Mouse (Mus musculus) hematopoietic stem cell, adult 5-6 weeks (primary cell): ENCODE data around the gene Gm12253. TPM values are rescaled to one million over a fixed set of nuclear protein-coding genes. Genes with fewer than 3 reads are reported as not detected.

Experiments
- ATAC-seq, 2 experiments: fragments of 125-278 bp in 1 of 2; replicated peaks in 1 of 2; 2 replicates each; pipeline ENCODE4 v1.8.0; 2016 to 2017; ENCODE audit warnings: inconsistent platforms in 2 of 2, mild to moderate bottlenecking in 2 of 2, moderate number of reproducible peaks in 2 of 2, low read depth in 1 of 2, moderate TSS enrichment in 1 of 2; ENCODE audit not compliant: low FRiP score in 2 of 2, poor library complexity in 2 of 2, severe bottlenecking in 2 of 2, insufficient read depth in 1 of 2, low TSS enrichment in 1 of 2
- total RNA-seq: library from RNA; stranded (forward); fragments of 172-1452, 232-1000 nt; gene quantifications from 2 replicates; pipeline ENCODE4 v1.2.3, GENCODE M21; 2017

Gene Gm12253
- total RNA-seq: not detected in 2 replicates

DNA sequence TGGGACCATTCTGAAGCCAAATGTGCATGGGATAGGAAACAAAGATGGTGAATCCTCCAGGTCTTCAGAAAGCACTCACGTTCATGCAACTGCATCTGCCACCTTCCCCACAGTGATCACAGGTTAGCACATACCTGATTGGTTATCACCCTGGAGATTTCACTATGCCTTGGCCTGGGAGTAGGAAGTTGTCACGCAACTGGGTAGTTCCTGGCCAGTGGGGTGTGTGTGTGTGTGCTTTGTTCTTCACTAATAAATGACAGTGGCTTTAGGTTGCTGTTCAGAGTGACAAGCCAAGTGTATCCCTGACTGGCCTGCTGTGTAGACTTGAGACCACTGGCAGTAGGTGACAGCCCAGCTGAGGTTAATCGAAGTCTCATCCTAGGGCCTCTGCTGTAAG, at the start of gene Gm12253:
Gene Gm12253, plus strand, starts transcription at position 301 of the 400 bp plus-strand sequence.
- no peak for ATAC-seq

DNA sequence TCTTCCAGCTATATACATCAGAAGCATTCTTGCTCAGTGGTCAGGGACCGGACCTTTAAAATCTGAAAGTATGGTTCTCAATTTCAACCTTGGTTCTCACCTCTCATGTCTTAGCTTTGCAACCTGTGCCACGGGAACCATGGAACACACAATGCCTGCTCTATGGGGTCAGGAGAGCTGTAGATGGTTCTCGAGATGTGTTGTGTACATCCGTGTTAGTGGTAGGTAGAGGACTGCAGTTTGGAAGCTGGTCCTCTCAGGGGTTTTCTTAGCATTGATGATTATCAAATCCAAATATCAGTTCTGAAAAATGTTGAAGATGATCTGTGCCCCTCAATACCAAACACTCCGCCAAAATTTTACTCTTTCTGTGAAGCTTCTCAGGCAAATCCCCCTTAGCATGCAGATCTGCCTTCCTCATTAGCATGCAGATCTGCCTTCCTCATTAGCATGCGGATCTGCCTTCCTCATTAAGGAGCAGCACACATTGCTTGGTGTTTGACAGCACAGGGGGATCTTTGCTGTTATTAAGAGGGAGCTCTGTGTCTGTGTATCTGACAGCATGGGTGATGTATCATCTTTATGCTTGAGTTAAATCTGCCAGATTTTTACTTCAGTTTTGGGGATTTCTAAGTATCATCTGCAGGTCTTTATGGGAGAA, 32.2 kb upstream of the Gm12253 start:
- no peak for ATAC-seq

DNA sequence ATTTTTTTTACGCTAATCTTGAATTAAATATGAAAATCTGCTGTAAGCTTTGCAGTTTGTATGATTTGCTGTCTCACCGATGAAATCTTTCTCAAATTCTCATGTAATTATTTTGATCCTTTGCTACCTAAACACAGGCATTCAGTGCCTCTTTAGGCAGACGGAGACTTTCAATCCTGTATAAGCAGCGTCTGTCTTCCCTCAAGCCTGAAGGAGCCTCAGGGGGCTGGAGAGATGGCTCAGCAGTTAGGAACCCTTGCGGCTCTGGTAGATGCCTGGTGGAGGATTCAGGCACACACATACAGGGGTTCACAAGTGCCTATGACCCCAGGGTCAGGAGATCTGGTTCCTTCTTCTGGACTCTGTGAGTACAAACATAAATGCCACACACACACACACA, 31.7 kb upstream of the Gm12253 start:
- no peak for ATAC-seq

DNA sequence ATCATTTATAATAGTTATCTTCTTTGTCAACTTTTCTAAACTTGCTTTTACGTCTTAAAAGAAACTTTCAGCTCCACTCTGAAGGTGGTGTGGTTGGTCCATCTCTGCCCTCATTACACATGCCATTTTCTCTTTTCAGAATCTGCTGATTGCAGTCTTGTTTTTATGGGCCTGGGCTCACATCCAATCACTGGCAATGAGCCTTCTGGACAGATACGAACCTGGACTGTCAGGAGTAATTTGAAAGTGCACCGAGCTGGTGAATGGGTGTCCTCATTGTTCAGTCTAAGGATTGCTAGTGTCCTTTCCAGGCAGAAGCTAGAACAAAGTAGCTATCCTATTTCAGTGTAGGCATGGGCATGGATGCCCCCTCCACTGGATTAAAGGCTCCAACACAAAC, 24.3 kb upstream of the Gm12253 start:
- no peak for ATAC-seq

DNA sequence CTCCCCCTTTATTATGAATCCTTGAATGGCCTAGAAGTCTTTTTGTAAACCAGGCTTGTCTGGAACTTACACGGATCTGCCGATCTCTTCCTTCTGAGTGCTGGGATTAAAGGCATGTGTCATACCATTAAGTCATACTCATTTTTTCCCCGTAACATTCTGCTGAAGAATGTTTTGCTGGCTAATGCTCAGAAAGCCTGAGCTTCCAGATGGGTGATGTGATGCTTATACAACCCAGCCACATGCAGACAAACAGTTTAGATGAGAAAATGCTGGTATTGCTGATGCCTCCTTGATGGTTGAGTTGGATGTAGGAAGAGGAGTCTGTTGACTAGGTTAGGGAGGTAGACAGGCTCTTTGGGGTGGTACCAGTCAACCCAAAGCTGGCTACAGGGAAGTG, 14.0 kb upstream of the Gm12253 start:
- ATAC-seq: no peak

DNA sequence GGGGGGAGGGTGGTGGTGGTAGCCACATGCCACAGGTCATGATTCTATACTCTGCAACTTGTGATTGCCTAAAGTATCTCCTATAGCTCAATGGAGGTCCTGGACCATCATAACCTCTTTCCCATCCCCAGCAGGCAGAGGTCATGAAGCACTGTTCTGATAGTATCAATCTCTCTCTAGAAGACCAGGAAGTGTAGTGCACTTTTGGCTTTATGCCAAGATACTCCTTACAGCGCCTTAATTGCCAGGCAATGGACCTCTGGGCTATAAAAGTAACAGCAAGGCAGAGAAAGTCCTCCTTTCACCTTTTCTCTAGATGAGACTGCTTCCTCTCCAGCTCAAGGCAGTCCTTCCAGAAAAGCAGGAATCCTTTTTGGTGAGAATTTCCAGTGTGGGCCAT, 11.5 kb upstream of the Gm12253 start, which contains the start of gene 1810065E05Rik:
Gene 1810065E05Rik, plus strand, starts transcription at position 297 of the 400 bp plus-strand sequence.
- no peak for ATAC-seq

DNA sequence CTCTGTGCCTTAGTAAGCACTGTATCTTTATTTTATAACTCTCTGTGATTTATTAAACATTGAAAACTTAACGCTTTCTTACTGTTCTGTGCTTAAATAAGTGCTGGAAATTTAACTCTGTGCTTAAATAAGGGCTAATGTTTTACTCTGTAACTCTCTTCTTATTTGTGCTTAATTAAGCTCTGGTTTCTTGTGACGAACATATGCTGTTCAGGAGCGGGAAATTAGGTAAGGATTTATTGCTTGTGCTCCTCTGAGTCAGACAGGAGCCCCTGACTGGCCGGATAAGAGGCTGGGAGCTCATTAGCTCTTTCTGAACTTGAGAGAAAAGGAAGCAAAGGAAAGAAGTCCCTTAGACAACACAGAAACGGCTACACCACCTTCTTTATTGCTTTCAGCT, 5.5 kb downstream of the Gm12253 start:
- ATAC-seq: no peak

DNA sequence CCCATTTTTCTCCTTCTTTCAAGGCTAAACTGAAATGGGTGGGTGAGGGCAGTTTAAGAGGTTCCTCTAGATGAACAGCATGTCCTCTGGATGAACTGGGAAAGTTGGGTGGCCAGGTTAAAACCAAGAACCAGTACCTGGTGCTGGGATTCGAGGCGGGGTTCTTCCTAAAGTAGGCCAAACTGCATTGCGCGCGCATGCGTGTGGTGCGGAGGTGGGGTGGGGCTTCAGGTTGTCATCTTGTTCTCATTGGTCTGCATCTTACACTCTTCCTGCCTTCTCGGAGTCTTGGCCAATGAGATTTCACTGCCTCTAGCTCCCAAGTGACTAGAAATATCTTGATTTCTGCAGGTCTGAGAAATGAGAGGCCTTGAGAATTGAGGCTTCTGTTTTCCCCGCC, 20.4 kb downstream of the Gm12253 start, which contains the start of gene Lypd9:
Gene Lypd9, minus strand, starts transcription at position 165 of the 400 bp plus-strand sequence.
- no peak for ATAC-seq

DNA sequence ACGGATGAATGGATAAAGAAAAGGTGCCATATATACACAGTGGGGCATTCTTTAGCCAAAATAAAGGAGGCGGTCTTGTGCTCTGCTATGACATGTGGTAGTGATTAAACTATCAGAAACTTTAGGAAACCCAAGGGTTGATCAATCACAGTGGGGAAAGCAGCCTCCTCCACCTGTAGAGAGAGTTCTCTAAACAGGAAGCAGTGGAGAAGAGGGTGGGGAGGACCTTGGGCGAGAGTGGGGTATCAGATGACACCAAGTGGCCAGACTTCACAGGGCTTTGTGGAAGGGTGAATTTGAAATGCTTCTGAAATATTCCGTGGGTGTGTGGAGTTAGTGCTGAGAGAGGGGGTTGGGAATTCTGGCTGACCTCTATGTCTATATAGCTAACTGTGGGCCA, 21.2 kb downstream of the Gm12253 start:
- no peak for ATAC-seq

DNA sequence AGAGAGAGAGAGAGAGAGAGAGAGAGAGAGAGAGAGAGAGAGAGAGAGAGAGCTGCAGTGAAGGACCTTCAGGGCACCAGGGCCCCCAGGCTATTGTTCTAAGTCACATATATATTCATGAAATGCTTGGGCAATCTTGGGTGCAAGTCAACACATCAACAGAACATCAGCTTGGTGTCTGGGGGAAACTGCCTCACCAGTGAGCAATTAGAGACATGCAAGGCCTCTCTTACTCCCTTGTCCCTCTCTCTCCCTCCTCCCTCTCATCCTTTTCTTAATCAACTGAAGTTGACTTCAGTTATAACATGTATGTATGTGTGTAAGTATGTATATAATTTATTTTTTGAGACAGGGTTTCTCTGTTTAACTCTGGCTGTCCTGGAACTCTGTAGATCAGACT, 29.8 kb downstream of the Gm12253 start, which contains the start of gene Olfr30:
Gene Olfr30, minus strand, starts transcription at position 101 of the 400 bp plus-strand sequence.
- no peak for ATAC-seq

Other genes with a start within 250 kb of the Gm12253 start
- gene Igtp, start 233.0 kb upstream of the Gm12253 start, total RNA-seq: 29.5 and 30.8 TPM in 2 replicates
- 26.0 and 28.2 TPM in 2 replicates for gene Irgm2, start 232.9 kb upstream of the Gm12253 start, total RNA-seq
- gene 4930438A08Rik, start 157.8 kb upstream of the Gm12253 start, total RNA-seq: 2.7 and 10.8 TPM in 2 replicates
- 16.2 and 23.3 TPM in 2 replicates for gene Zfp692, start 125.5 kb upstream of the Gm12253 start, total RNA-seq
- 34.0 and 54.5 TPM in 2 replicates for gene Zfp672, start 102.2 kb upstream of the Gm12253 start, total RNA-seq
- gene Sh3bp5l, start 101.8 kb upstream of the Gm12253 start, total RNA-seq: 35.5 and 36.7 TPM in 2 replicates
- gene Lypd8, start 53.5 kb upstream of the Gm12253 start, total RNA-seq: not detected in 2 replicates
- gene 1810065E05Rik, start 11.4 kb upstream of the Gm12253 start, total RNA-seq: not detected in 2 replicates
- not detected in 2 replicates for gene Lypd9, start 20.4 kb downstream of the Gm12253 start, total RNA-seq
- gene Olfr30, start 29.7 kb downstream of the Gm12253 start, total RNA-seq: not detected in 2 replicates
- gene Olfr332, start 60.0 kb downstream of the Gm12253 start, total RNA-seq: not detected in 2 replicates
- not detected in 2 replicates for gene Olfr331, start 70.0 kb downstream of the Gm12253 start, total RNA-seq
- gene Olfr330, start 102.3 kb downstream of the Gm12253 start, total RNA-seq: not detected in 2 replicates
- not detected in 2 replicates for gene Olfr329-ps, start 113.9 kb downstream of the Gm12253 start, total RNA-seq
- not detected in 2 replicates for gene Olfr328, start 123.1 kb downstream of the Gm12253 start, total RNA-seq
- not detected in 2 replicates for gene Olfr224, start 138.0 kb downstream of the Gm12253 start, total RNA-seq
- gene Olfr325, start 145.2 kb downstream of the Gm12253 start, total RNA-seq: not detected in 2 replicates
- gene Olfr324, start 162.6 kb downstream of the Gm12253 start, total RNA-seq: not detected in 2 replicates
- gene 2210407C18Rik, start 183.5 kb downstream of the Gm12253 start, total RNA-seq: not detected in 2 replicates
- not detected in 2 replicates for gene Olfr323, start 197.9 kb downstream of the Gm12253 start, total RNA-seq
- 2.8 and 3.9 TPM in 2 replicates for gene Trim58, start 207.9 kb downstream of the Gm12253 start, total RNA-seq
- not detected in 2 replicates for gene Olfr322, start 226.2 kb downstream of the Gm12253 start, total RNA-seq
- not detected in 2 replicates for gene Olfr320, start 248.5 kb downstream of the Gm12253 start, total RNA-seq